Mouse (Mus musculus): Measurements from ENCODE around the gene Ccdc8.

The Ccdc8 gene

DNA sequence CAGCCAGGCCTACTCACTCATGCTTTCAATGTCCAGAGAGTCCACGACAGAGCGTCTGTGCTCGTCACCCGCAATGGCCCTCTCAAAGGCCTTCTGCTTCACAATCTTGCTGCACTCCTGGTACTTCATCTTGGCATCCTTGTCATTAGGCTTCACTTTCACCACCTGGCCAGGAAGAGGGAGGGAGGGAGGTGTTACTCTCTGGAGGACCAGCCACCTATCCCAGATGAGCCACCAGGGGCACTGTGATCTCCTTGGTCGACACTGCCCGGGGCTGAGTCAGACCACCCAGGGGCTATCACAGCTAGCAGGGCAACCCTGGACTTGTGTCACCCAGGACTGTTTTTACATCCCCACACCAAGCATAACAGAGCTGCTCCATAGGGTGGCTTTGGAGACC is 22.9 kb downstream of the Ccdc8 start:
- DNase-seq, result no peak

DNA sequence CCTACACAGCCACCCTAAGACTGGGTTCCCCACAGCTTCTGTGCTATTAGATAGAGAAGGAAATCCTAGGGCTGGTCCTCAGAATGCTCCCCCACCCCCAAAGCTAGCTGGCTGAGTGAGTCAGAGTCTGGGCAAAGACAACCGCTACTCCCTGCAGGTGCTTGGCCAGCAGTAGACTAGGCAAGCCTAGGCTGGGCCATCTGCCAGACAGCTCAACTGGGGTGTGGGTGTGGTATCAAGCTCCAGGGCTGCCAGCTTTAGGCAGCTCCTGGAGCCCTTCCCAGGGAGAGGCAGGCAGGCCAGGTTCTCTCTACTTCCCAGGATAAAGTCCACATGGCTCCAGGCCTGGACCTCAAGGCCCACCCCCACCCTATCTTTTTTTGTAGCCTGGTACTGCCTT is 24.5 kb downstream of the Ccdc8 start:
- DNase-seq, result peak; percentile 98

DNA sequence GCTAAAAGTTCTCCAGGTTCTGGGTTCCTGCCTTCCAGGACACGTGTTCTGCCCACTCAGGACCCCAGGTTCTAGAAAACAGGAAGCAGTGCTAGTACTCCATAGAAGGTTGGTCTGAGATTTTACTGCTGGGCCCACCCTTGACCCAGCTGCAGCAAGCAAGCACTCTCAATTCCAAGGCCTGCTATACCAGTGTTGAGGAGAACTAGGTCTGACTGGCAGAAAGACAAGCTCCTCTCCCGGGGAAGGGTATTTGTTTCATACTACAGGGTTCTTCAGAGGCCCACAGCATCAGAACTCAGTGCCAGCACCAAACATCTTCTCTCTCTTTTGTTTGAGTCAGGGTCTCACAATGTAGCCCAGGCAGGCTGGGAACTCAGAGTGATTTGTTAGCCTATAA is 25.4 kb downstream of the Ccdc8 start:
- DNase-seq, result no peak

DNA sequence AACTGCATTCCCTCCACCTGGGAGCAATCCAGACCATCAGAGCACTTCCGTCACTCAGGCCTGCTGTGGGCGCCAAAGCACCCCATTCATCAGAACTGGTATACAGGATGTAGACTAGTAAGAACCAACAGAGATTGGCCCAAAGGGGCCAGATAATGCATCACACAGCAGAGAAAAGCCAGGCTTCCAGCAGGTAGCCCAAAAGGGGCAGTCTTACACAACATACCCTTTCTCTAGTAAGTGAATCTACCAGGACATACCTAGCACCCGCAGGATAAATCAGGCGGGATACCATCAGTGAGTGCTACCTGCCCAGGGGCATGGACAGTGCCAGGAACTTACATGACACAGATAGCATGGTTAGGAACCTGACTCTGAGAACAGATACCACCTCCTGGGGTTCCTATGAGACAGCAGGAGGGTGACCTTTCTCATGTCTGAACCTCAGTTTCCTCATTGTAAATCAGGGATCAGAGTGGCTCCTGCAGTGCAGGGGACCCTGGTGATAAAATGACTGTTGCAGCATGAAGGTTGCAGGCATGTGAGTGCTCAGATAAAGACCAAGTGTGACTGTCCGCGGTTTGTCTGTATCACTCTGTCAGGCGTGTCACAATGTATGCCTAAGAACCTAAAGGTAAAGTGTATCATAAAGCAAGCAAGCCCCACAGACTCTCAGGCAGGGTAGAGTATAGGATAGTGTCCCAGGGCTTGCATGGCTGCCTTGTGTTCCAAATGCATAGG is 27.1 kb downstream of the Ccdc8 start:
- no peak for DNase-seq

DNA sequence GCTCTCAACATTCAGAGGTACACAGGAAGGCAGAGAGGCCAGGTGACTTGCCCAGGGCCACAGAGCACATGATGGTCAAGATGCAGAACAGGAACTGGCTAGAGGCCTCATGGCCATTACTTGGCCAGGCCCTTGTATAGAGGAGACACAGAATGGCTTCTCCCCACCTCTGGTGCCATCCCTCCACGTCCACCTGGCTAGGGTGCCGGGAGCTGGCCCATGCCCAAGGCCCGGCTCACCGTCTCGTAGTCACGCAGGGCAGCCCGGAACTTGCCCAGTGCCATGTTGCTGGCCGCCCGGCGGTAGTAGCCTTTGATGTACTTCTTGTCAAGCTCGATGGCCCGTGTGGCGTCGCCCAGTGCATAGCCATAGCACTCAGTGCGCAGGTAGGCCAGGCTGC is 29.7 kb downstream of the Ccdc8 start:
- peak; percentile 59 for DNase-seq

DNA sequence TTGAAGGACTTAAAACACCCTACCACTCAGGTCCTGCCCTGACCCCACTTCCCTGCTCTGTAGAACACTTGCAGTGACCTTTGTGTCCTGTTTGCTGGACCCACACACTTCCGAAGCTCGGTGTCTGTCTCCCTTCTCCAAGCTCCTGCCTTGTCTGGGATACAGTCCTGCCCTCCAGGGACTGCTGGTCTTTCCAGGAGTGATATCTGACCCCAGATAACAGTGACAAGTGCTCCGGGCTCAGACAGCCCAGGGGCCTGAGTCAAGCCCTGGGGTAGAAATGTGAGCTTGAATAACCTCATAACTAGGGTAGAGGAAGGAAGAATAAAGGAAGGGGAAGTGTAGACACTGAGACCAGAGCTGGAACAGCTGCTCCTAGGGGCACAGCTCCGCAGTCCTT is 31.2 kb downstream of the Ccdc8 start:
- no peak for DNase-seq

DNA sequence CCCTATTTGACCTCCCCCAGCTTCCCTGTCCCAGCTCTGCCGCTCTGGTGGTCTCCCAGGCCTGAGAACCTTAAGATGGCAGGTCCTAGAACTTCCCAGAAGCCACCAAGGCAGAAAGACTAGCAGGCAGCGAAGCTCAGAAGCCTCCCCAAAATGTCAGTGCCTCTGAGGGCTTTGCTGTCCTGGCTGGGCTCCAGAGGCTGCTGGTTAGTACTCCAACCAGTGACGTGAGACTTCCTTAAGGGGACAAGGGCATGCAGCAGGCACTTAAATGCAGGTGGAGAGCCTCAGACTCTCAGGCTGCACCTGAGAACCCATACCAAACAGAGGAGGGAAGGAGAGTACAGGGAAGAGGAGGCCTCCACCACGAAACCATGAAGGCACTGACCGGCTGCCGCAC is 31.6 kb downstream of the Ccdc8 start:
- peak; percentile 31 for DNase-seq

DNA sequence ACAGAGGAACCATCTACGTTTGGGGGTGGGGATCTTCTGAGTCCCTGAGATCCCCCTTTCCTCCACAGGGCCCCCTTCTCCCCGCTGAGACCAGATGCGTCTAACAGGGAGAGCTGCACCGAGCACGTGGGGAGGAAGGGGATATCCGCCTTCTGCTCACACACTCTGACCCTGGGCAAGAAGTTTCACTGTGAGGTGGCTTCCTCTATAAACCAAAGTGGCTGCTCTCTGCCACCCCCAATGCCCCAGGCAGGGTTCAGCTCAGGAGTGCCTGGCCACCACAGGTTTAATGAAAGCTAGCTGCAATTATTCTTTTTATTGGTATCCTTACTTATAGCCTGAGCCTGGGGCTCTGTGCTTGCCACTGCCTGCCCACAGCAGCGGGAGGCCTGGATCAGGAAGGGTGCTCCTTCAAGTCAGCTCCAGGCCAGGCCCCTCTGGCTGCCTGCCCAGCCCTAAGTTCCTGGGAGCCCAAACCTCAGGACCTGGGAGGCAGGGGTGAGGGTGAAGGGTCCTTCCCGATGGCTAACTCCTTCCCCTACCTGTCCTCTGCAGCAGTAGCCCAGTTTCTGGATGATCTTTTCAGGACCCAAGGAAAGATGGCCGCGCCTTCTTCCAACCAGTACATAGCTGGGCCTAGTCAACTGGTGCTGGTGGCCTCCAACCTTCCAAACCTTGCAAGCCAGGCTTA is 32.5 kb downstream of the Ccdc8 start:
- peak; percentile 45 for DNase-seq

DNA sequence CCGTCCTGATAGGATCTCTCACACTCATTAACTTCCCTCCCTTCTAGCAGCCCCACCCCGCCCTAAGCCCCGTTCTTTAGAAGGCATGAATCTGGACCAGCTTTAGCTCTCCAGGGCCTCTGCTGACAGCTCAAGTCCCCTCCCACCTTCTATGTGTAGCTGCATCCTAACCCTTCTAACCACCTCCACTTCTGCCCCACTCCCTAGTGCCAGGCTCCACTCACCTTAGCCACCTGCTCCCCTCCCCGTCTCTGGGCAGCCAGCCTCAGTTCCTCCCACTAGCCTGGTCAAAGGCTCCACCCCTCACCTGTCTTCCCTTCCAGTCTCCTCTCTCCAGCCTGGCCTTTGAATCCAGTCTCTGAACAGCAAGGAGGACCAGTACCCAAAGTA is 33.0 kb downstream of the Ccdc8 start:
- DNase-seq, result no peak

DNA sequence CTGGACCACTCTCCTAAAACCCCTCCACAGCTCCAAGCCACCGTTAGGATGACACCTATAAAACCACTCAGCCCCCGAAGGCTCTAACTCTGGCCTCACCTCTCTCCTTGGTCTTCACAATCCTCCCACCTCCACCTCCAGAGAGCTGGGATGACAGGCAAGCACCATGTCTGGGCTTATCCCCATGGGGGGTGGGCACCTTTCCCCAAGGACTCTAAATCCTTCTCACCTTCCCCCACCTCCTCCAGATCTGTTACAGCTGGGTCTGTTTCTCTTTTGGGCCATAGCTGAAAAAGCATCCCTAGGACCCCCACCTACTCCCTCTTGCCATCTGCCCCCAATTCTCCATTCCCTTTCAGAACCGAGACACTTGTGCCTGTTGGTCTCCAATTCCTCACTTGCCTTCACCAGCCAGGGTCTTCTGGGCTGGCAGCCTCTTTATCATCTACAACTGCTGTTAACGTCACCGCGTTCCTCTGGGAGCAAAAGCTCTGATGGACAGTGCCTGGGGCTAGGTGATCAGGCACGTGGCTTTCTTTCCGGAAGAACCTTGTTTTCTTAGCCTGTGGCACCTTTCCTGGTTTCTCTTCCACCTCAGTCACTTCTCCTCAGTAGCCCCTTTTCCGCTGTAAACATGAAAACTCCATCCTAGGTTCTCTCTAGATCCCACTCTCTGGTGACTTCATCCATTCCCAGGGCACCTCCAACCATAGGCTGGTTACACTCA is 33.6 kb downstream of the Ccdc8 start:
- no peak for DNase-seq

DNA sequence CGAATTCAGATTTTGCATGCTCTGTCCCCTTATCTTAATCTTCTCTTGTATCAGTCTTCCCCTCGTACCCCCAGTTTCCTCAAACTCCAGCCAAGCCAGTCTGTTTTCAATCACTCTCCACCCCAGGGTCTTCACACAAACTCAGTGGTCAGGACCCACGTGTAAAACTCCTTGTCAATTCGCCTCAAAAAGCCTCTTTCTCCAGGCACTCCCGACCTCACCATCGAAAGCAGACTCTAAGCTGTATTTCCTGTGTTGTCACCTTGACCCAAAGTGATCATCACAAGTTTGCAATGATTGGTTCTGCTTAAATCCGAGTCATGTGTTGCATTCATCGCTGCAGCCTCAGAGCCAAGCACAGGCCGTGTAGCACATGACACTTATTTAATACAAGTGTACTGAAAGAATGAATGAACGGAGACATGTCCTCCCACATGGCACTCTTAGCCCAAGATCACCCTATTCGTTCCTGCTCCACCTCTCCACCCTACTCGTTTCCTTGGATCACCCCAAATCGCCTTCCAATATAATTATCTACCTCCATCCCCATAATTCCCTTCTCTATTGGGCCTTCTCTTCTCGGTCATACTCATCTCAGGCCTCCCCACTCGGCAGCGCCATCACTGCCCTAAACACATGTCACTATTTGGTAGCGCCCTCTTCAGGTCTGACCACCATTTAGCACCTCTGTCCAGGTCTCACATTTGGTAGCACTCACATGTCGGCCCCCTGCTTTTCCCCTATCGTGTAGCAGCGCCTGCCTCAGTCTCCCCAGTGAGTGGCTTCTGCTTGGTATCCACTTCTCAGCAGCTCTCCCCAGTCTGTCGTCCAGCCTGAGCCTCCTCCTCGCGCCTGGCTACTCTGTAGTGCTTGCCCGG is 34.4 kb downstream of the Ccdc8 start:
- peak; percentile 68 for DNase-seq

DNA sequence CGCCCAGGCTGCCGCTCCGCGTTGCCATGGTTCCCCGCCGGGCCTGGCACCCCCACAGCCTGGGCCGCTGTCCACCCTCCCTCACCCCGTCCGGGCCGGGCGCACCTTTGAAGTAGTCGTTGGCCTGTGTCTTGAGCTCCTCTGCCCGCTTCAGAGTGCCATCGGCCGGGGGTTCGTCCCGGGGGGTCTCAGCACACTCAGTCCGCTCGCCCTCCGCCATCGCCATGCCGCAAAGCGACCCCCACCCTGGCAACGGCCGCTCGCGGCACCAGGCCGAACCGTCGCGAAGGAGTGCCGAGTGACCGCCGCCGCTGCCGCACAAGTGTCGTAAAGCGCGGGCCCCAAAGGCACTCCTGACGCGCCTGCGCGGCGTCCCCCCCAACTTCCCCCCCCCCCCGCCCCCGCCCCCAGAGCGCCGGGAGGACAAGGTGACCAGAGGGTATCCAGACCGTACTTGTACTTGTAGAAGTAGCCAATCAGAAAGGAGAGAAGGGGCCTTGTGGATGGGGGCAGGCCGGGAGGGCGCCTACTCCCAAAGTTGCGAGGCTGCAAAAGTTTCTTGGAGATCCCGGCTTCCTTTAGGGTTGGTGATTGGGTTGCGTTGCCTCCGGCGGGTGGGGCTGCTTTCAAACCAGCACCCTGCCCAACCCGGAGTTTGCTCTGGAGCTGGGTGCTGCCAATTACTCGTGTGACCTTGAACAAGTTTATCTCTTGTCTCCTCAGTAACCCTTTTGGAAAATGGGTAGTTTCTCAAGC is 35.3 kb downstream of the Ccdc8 start, which contains the start of gene Ppp5c:
Ppp5c (minus strand) TSS at position 337 of the 756 bp plus-strand sequence.
- DNase-seq, result peak; percentile 87

DNA sequence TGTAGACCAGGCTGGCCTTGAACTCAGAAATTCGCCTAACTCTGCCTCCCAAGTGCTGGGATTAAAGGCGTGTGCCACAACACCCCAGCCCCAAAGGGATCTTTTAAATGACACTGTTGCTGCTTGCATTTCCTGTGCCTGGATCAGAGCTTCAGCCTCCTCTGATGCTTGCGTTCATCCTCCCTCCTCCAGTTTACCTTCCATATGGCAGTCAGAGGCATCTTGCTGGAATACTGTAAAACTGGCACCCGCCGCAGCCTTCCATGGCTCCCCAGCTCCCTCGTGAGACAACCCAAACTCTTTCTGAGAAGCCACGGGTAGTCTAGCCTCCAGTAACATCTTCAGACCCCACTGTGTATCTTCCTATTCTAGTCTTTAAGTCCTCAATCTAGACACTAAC is 36.4 kb downstream of the Ccdc8 start:
- DNase-seq, result no peak

DNA sequence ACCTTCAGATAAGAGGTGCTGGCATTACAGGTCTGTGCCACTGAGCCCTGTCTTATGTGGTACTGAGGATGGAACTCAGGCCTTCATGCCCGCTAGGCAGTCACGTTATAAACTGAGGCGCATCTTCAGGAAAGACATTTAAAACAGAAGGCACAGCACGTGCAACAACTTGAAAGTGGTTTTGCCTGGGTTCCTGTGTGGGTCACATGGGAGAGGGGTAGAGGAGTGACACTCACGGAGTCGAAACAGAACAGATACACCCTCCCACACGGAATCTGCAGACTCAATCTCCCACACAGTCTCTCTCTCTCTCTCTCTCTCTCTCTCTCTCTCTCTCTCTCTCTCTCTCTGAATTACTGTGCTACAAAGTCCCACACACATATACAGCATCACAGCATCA is 37.7 kb downstream of the Ccdc8 start:
- DNase-seq, result no peak

DNA sequence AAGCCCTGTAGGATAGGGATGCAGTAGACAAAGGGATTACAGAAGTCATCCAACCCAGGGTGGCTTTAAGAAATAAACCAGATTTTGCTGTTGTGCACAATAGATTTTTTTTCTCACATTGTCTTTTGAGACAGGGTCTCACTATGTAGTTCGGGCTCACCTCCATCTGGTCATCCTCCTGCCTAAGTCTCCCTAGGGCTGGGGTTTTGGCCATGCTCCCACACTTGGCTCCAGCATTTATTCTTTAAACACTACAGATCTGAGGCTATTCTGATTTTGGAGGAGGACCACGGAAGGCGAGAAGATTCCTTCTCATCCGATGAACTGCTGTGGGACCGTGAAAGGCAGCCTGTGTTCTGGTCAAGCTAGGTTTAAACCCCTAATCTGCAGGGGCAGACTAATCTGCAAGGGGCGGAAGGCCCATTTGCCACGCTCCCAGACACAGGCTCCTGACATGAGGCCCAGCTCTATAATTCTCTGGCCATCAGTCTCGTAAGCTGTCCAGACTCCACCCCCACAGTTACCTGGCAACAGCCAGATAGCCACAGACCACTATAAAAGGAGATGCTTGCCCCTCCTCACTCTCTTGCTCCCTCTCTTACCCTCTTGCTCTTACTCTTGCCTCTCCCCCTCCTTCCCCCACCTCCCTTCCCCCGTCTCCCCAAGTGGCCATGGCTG is 45.6 kb downstream of the Ccdc8 start:
- DNase-seq, result no peak

DNA sequence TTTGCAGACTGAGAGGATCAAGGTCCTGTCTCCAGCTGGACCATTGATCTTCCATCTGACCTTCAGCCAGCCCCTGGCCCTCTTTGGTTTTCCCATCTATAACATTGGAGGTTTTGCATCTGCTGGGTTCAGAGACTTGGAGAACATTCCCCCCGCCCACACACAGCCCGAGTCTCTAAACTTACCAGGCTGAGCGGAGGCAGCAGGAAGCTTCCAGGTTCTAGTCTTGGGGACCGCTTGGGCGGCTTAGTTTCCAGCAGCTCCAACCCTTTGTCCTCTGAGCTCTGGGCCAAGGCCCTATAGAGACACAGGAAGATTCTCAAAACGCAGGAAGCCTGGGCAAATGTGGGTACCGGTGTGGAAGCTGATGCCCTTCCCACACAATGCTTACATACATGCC is 46.9 kb downstream of the Ccdc8 start:
- DNase-seq, result no peak

DNA sequence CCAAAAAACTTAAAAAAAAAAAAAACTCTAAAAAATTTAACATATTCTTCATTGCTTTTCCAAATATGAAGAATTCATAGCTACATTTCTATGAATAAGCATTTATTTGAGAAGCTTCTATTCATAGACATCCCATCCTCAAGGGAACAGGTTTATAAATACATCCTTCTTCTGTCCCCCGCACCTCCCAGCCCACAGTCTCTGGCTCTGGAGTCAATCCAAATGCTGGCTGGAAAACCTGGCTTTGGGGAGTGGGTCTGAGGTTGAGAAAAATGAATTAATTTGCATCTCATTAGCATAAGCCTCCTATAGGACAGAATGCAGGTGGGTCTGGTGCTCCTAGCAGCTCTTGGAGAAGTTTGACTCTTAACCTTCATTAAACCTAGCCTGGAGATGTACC is 53.2 kb downstream of the Ccdc8 start:
- DNase-seq, result no peak
